Mouse (Mus musculus): ENCODE data around the gene Slc8a1. TPM values are rescaled to one million over a fixed set of nuclear protein-coding genes. Genes with fewer than 3 reads are reported as not detected.

The Slc8a1 gene
- 0.64 TPM in 2 replicates for polyA plus RNA-seq (2012; rRNA removed)

DNA sequence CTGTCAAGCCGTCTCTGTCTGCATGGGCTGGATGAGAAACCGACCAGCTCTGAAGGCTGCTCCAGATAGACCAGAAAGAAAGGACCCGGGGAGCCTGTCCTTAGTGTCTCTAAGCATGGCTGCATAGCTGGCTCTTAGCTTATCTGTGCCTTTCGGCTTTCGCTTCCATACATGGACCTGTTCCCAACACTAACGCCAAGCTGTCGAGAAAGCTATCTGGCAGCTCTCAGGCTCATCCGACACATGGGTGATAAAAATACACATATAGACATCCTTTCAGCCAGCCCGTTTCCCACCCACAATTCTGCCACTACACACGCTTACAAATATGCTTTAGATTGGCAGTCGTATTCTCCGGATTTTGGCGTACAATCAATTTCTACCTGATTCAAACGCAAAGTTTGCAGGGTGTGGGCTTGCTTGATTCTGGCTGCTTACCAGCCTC is at the start of gene Slc8a1:
Gene Slc8a1 (minus strand): TSS at position 67 of the 445 bp plus-strand sequence.

DNA sequence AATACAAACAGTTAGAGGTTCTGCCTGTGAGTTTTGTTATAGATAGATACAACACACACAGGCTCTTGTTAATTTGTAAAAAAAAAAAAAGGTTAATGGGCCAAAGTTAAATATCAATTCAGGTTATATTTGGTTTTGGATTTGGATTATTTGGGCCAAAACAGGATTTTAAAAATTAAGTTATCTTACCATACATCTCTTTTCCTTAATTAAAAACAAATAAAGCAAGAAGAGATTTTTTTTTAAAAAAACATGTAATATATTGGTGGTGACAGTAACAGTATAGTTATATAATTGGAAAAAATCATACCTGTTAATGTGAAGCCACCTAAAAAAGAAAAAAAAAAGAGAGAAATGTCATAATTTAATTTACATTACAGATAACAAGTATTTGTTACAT is 296.7 kb downstream of the Slc8a1 start, which contains the start of gene Gm11096:
Gene Gm11096 (plus strand): TSS at position 301 of the 400 bp plus-strand sequence.

Data from liver, embryonic 18 days (tissue).